Mouse (Mus musculus): ENCODE results near the gene Rps6ka5. TPM values are rescaled to one million over a fixed set of nuclear protein-coding genes. Genes with fewer than 3 reads are reported as not detected.

Gene Rps6ka5
- polyA plus RNA-seq, 1 experiment: 5.6 TPM

DNA sequence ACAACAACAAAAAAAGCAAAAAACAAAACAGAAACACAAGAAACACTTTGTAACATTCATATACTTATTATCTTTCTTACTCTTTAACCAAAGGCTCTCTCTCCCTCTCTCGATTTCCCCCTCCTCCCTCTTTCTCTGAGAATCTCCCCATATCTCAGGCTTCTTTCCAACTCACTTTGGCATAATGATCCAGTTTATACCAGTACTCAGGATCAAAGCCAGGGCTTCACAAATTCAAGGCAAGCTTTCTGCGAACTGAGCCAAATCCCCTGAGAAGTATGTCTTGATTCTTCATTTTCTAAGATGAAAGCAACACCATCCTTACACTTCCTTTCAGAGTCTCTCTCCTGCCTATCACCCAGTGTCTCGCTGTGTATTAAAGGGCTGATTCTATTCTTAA, 11.7 kb upstream of the Rps6ka5 start:
- no peak for TF ChIP-seq GATA1 (IDR thresholded peaks at IDR 0.05; ENCODE audit: low read length)

DNA sequence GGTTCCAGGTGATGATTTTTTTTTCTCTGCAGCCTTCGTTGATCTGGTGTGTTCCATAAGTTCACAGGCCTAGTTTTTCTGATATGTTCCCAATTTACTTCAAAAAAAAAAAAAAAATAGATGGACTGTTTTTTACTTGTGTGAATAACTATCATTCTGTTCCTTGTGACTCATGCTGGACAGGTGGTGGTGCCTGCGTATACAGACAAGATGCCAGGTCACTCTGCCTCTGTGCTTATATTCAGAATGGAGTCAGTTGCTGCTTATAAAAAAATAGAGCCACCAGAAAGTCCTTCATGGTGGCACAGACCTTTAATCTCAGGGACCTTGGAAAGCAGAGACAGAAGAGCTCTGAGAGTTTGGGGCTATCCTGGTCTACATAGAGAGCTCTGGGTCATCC, 8.8 kb upstream of the Rps6ka5 start:
- TF ChIP-seq GATA1 (IDR thresholded peaks at IDR 0.05; ENCODE audit: low read length): no peak

DNA sequence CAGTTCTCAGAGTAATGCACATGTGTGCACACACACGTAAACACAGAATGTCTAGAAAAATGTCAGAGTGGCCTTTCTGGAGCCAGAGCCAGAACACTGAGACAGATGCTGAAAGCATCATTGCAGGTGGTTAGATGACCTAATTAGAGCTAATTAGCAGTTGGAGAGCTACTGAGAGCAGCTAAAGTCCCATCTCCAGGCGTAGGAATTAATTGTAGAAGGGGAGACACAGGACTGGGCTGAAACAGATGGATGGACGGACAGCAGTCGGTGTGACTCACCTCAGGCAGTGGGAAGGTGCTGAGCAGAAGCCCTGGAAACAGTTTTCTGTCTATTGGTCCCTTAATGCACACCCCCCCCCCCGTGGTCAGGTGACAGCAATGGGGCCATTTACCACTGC, 8.4 kb upstream of the Rps6ka5 start:
- TF ChIP-seq GATA1 (IDR thresholded peaks at IDR 0.05; ENCODE audit: low read length): no peak

DNA sequence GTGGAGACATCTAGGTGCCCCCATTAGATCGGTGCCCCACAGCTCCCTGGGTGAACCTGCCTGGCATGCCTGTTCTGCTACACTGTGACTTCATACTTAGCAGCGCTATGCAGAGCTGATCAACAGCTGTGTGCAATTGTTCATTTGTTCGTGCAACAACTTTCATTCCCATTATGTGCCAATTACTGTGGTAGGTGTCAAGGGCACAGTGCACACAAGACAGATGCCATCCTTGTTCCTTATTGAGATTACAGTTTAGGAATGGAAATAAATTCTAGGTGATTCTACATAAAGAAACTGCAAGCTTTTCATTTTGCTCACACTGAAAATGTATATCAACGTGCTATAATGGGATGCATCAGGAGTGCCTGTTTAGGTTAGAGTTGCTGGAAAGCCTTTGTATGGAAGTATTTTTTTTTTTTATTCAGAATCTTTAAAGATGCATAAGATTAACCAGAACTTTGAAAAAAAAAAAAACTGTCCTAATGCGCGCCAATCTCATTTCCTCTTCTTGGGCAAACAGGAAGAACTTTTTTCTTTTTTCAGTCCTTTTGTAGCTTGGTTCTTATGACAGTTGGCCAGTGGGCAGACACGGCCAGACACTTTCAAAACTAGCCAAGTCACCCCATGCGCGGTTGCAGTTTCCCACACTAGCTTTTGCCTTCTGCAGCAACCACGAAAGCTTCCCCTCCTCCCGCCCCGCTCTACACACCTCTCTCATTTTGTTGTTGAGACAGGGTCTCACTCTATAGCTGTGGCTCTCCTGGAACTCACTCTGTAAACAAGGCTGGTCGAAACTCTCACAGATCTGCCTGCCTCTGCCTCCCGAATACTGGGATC, 2.1 kb upstream of the Rps6ka5 start:
- TF ChIP-seq GATA1 (IDR thresholded peaks at IDR 0.05; ENCODE audit: low read length): no peak

DNA sequence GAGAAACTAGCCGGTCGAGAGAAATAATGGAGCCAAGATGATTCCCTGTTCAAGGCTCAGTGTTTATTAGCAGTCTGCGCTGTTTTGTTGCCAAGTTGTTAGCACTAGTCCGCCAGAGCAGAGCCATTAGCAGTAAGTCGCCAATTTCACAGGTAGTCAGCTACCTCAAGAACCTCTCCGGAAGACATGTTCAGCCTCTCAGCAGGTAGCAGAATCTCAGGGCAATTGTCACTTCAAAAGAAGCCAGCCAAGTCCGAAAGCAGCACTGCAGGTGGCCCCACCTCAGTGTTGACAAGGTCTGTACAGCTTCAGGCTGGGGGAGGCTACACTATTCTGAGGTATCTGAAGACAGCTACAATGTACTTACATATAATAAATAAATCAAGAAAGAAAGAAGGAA, 1.1 kb upstream of the Rps6ka5 start:
- no peak for TF ChIP-seq GATA1 (IDR thresholded peaks at IDR 0.05; ENCODE audit: low read length)

DNA sequence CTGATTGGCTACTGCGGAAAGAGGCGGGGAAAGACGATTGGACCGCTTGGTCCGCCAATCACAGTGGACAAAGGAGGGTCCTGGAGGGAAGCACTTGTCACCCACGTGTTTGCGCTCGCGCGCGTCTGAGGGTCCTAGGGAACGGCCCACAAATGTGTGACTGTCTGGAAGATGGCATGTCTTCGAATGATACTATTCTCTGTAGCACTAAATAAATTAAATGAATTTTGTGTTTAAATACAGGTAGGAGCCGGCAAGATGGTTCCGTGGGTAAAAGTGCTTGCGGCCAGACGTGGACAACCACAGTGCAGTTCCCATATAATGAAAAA, 1.4 kb downstream of the Rps6ka5 start:
- TF ChIP-seq GATA1 (IDR thresholded peaks at IDR 0.05; ENCODE audit: low read length): no peak

DNA sequence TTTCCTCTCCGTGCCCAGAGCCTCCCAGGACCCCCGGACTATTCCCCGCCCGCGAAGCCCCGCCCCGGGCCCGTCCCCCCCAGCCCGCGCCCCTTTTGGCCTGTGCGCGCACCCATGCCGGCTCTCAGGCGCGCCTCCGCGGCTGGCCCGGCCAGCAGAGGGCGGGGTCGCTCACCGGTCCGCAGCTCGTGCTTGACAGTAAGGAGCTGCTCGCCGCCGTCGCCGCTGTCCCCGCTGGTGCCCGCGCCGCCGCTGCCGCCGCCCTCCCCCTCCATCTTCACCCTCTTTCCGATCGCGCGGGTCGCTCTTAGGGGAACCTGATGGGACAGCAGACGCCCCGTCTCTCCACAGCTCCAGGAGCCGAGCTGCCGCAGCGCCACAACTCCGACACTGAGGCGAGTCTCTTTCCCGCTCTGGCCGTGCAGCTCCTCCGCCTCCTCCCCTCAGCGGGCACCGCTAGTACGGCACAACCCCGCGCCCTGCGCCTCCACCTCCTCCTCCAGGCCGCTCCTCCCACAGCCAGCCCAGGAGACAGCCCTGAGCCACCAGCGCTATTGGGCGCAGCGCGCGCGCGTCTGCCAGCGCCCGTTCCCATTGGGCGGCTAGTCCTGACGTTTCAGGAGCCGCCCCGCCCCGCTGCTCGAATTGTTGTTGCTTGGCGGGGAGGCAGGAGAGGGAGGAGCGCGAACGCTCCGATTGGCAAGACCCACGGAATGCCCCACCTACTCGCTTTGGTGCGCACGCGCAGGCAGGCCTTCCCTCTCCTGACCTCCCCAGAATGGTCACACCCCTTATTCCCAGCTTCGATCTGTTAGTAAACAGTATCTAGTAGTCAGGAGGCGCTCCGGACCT, 2.0 kb downstream of the Rps6ka5 start:
- TF ChIP-seq GATA1 (IDR thresholded peaks at IDR 0.05; ENCODE audit: low read length): no peak

DNA sequence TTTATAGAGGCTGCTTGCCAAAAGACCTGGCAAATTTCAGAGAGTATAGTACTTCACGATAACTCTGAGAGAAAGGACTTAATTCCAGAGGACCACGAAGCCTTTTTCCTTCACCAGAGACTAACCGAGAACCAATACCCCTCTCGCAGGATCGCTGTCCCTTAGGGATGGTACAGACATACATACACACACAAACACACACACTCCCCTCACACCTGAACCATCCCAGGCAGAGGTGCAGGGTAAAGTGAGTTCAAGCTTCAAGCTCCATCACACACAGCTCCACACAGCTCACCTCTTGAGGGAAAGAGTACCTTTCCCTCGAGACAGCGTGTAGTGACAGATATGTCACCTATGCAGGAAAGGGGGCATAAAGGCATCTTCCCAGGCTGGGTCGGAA, 2.6 kb downstream of the Rps6ka5 start:
- TF ChIP-seq GATA1 (IDR thresholded peaks at IDR 0.05; ENCODE audit: low read length): no peak

DNA sequence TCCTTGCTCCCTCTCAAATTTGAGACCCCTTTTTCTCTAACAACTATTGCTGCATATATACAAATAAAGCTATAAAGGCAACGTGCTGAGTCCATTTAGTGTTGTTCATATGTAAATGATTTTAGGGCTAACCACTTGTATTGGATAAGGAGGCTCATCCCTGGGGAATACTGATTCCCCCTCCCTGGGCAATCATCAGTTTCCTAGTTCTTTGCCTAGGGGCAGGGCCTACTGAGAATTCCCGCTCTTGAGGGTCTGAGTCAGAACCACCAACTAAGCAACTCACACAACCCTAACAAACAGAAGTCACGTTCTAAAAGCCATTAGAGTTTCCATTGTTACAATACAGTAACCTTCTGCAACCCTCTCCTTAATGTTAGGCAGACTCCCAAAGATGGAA, 6.0 kb downstream of the Rps6ka5 start:
- TF ChIP-seq GATA1 (IDR thresholded peaks at IDR 0.05; ENCODE audit: low read length): no peak

DNA sequence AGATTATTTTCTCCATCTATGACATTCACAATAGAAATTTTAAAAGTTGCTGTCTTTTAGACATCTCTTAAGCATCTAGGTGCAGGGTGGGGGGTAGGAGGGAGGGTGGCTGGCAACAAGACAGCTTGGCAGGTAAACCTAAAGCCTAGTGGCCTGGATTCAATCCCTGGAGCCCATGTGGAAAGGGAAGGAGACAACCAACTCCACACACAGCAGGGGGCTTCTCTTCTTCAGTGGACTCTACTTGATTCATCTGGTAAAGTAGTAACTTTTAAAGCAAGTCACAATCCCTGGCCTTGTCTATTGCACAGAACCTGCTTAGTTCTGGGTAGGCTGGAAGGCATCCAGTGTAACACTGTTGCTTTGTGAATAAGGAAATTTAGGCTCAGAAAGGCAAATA, 9.3 kb downstream of the Rps6ka5 start:
- TF ChIP-seq GATA1 (IDR thresholded peaks at IDR 0.05; ENCODE audit: low read length): no peak

DNA sequence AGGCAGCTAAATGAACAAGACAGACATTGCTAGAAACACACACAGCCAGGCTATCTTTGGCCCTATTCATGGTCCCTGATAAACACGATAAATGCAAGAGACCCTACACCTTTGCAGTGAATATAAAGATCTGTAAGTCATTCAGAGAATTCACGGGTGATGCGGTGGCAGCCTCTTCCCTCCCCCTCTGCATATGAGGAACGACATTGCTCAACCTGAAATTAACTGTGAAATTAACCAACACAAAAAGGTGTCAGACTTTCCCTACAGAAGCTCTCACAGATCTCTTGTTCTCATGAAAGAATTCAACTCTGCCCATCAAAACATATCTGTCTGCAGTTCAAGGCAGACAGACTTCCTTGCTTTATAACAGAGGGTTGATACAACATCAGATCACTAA, 9.8 kb downstream of the Rps6ka5 start:
- TF ChIP-seq GATA1 (IDR thresholded peaks at IDR 0.05; ENCODE audit: low read length): no peak

DNA sequence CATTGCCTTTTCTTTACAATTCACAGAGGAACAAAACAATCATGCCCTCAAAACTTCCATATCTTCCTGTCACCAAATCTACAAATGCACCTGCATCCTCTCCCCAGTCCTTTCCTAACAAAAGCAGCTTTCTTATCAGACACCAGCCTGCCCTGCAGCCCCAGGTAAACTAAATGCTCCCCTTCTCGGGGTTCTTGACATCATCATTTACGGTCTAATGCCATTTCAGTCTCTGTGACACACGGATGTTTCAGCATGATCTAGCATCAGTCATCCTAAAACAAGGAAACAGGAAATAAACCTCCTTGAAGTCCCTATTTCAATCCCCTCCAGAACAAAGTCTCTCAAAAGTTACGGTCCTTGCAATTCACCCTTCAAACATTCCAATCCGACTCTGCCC, 15.0 kb downstream of the Rps6ka5 start:
- TF ChIP-seq GATA1 (IDR thresholded peaks at IDR 0.05; ENCODE audit: low read length): no peak

DNA sequence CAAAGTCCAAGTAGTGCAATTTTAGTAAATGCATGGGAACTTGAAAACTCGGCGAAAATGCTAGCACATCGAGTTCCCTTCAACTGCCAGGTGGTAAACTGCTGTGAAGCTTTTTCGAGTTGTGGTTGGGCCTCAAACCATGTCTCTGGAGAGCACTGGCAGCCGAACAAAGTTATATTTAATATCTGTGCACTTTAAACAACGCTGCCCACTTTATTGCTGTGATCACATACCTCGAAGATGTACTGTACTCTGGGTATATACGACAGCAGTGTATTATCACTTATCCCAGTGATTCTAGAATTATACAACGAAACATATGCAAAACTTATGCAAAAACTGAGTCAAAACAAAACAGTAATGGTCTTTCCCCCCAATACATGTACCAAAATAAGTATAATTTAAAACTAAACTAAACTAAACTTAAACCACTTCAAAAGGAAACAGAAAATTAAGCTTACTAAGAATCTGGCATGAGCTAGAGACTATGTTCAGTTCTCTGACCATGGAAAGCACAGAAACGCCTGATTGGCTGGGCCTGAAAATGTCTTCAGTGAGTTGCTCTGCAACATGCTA, 15.6 kb downstream of the Rps6ka5 start:
- no peak for TF ChIP-seq GATA1 (IDR thresholded peaks at IDR 0.05; ENCODE audit: low read length)

DNA sequence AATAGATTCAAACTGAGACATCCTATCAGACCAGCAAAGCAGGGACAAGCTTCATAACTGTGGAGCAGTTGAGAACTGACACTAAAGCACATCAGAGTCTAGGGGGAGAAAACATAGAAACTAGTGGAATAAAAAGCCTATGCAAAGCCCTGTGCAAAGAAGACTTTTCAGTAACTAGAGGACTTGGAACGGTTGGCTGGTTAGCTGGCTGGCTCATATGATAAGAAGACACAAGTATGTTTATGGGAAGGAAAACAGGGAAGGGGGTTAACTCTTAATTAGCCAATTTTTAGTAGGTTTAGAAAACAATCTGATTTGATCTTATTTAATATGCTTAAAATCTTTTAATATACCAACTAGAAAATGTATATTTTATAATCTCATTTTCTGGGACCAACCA, 16.4 kb downstream of the Rps6ka5 start:
- no peak for TF ChIP-seq GATA1 (IDR thresholded peaks at IDR 0.05; ENCODE audit: low read length)

DNA sequence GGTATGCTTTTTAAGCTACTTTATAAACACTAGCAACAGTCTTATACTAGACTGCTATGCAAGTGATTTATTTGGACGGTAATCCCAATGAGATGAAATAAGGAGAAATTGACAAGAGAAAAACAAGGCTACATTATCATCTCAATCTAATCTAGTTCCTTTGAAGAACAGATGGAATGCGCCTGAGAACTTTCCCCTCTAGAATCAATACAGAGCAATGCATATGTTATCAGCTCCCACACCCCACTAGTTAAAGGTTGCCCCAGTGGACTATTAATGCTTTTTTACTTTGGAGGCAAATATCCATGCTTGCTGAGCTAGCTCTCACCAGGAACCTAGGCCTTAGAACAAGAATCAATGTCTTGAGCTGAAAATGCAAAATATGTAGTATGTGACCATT, 19.5 kb downstream of the Rps6ka5 start:
- peak; percentile 59 for TF ChIP-seq GATA1 (IDR thresholded peaks at IDR 0.05; ENCODE audit: low read length)

DNA sequence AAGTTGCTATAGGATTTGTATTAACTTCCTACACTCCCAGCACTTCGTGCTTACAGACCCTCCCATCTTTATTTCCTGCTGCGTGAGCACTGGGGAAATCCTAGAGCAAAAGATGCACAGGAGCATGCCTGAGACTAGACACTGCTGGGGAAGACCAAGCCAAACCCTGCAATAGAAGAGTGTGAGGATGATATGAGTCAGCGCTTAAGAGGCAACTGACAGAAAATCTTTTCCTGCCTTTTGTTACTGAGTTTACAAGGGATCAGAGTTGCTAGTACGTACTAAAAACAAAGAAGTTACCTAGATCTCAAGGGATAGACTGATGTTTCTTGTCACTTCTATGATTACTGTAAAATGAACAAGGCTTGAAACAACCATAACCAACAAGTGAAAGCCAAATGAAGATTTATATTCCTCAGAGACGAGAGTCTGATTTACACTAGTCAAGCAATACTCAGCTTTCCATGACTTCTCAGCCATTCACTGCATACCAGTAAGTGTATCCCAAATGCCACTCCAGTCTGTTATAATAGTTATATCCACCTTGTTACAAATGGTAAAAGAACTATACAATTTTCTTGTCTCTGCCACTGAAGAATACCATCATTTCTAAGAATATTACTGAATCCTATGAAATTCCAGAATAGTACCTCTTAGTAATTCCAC, 21.6 kb downstream of the Rps6ka5 start:
- TF ChIP-seq GATA1 (IDR thresholded peaks at IDR 0.05; ENCODE audit: low read length): no peak

All from G1E-ER4 (cell line).